Mouse (Mus musculus): ENCODE measurements around the gene Dcdc2a.
A peak's percentile ranks its signal among the peaks of the same experiment; 100 is the strongest.

Dcdc2a gene

GRCm38 (mm10) chr13:25055873-25056667, at the start of gene Dcdc2a:
Dcdc2a (plus strand) TSS chr13:25056004.
- no peak for DNase-seq (ENCODE audit: low read depth in 1 of 2, low spot score in 2 of 2)

- peak in 1 of 2 experiments; percentile 19 for DNase-seq (ENCODE audit: low read depth in 1 of 2, low spot score in 2 of 2)
These were observed 48.7 kb upstream of the Dcdc2a start for GRCm38 (mm10) chr13:25007115-25007514.

- no peak for DNase-seq (ENCODE audit: low read depth in 1 of 2, low spot score in 2 of 2)
These were observed 37.5 kb upstream of the Dcdc2a start for GRCm38 (mm10) chr13:25018316-25018715.

- DNase-seq (ENCODE audit: low read depth in 1 of 2, low spot score in 2 of 2), result peak; percentile 45 to 79
These were observed 35.8 kb upstream of the Dcdc2a start, which contains the start of gene Mrs2 for GRCm38 (mm10) chr13:25019793-25020539. Mrs2 (minus strand) TSS chr13:25020379.

- no peak for DNase-seq (ENCODE audit: low read depth in 1 of 2, low spot score in 2 of 2)
These were observed 35.3 kb upstream of the Dcdc2a start for GRCm38 (mm10) chr13:25020540-25020892.

- DNase-seq (ENCODE audit: low read depth in 1 of 2, low spot score in 2 of 2), result no peak
These were observed 33.4 kb upstream of the Dcdc2a start for GRCm38 (mm10) chr13:25022386-25022785.

- DNase-seq (ENCODE audit: low read depth in 1 of 2, low spot score in 2 of 2), result no peak
These were observed 32.7 kb upstream of the Dcdc2a start for GRCm38 (mm10) chr13:25023129-25023528.

GRCm38 (mm10) chr13:25024655-25025054, 31.1 kb upstream of the Dcdc2a start:
- DNase-seq (ENCODE audit: low read depth in 1 of 2, low spot score in 2 of 2), result no peak

- DNase-seq (ENCODE audit: low read depth in 1 of 2, low spot score in 2 of 2), result no peak
These were observed 29.2 kb upstream of the Dcdc2a start for GRCm38 (mm10) chr13:25026409-25027113.

- no peak for DNase-seq (ENCODE audit: low read depth in 1 of 2, low spot score in 2 of 2)
These were observed 28.7 kb upstream of the Dcdc2a start for GRCm38 (mm10) chr13:25027114-25027425.

GRCm38 (mm10) chr13:25039488-25039887, 16.3 kb upstream of the Dcdc2a start:
- no peak for DNase-seq (ENCODE audit: low read depth in 1 of 2, low spot score in 2 of 2)

- no peak for DNase-seq (ENCODE audit: low read depth in 1 of 2, low spot score in 2 of 2)
These were observed 3.1 kb upstream of the Dcdc2a start for GRCm38 (mm10) chr13:25052671-25053070.

GRCm38 (mm10) chr13:25055111-25055554, 671 bp upstream of the Dcdc2a start:
- DNase-seq (ENCODE audit: low read depth in 1 of 2, low spot score in 2 of 2), result no peak

GRCm38 (mm10) chr13:25066659-25067058, 10.9 kb downstream of the Dcdc2a start:
- DNase-seq (ENCODE audit: low read depth in 1 of 2, low spot score in 2 of 2), result no peak

- no peak for DNase-seq (ENCODE audit: low read depth in 1 of 2, low spot score in 2 of 2)
These were observed 11.4 kb downstream of the Dcdc2a start for GRCm38 (mm10) chr13:25067183-25067582.

- DNase-seq (ENCODE audit: low read depth in 1 of 2, low spot score in 2 of 2), result no peak
These were observed 14.0 kb downstream of the Dcdc2a start for GRCm38 (mm10) chr13:25069765-25070164.

- DNase-seq (ENCODE audit: low read depth in 1 of 2, low spot score in 2 of 2), result no peak
These were observed 15.0 kb downstream of the Dcdc2a start for GRCm38 (mm10) chr13:25070791-25071190.

- no peak for DNase-seq (ENCODE audit: low read depth in 1 of 2, low spot score in 2 of 2)
These were observed 21.5 kb downstream of the Dcdc2a start for GRCm38 (mm10) chr13:25077262-25077661.

- DNase-seq (ENCODE audit: low read depth in 1 of 2, low spot score in 2 of 2), result no peak
These were observed 27.4 kb downstream of the Dcdc2a start for GRCm38 (mm10) chr13:25083144-25083572.

- no peak for DNase-seq (ENCODE audit: low read depth in 1 of 2, low spot score in 2 of 2)
These were observed 29.3 kb downstream of the Dcdc2a start for GRCm38 (mm10) chr13:25085147-25085546.

GRCm38 (mm10) chr13:25091347-25091746, 35.5 kb downstream of the Dcdc2a start:
- no peak for DNase-seq (ENCODE audit: low read depth in 1 of 2, low spot score in 2 of 2)

- no peak for DNase-seq (ENCODE audit: low read depth in 1 of 2, low spot score in 2 of 2)
These were observed 38.0 kb downstream of the Dcdc2a start for GRCm38 (mm10) chr13:25093776-25094175.

Data from monocyte, adult 2 months (primary cell).